Mouse (Mus musculus) bone marrow macrophage, adult 2 months (primary cell): ENCODE measurements around the gene AC140267.1.

ENCODE experiments used
- CTCF ChIP-seq: IDR thresholded peaks from 2 replicates; pipeline ENCODE4 v1.5.1; 2012; ENCODE audit warnings: low read depth, mild to moderate bottlenecking, low read length, moderate library complexity
- POLR2A ChIP-seq: IDR thresholded peaks from 2 replicates; pipeline ENCODE4 v1.6.1; 2012; ENCODE audit warnings: mild to moderate bottlenecking, low read depth, low read length, borderline replicate concordance

- no peak for TF ChIP-seq POLR2A
- TF ChIP-seq CTCF, result no peak
Measured at GRCm38 (mm10) chr15:80277625-80278024, 42.0 kb downstream of the AC140267.1 start.
